9 mouse cellular contexts compared by ENCODE assay signal in the genomic region with DNA sequence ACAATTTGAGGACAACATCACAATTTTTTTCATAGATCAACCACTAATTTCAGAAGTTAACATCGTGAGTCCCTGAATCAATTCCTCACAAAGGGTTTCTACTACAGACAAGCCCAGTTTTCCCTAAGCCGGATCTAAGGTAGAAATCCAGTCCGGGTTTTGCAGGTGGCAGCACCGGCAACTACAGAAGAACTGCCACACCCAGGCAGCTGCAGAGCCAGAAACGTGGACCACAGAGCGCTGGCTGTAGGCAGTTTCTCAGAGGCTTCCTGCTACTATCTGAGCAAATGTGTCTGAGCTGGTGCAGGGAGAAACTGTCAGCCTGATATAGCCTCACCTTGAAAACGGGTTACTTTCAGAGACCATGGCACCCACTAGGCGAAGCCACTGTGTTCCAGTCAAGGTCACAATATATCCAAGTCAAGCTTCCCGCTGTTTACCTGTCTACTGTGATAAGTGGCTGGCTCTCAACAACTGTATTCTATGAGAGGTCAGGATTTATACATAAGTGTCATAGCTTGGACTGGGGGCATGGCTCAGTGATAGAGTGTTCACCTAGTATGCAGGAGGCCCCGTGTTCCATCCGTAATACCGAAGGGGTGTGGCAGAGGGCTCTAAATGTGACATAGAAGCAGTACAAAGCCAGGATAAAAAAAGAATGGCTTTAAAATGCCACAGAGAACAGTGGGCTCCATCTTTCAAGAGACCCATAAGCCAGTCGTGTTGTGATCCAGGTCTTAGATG.
DNase-seq lines count a peak whose midpoint lies in the region; ATAC-seq lines count a peak whose summit lies in the region.
"Had no signal": no experiment of that assay in that cellular context is flagged by ENCODE, and none has a peak within 500 bp of the region (broad histone marks: within the 10 kb centered on the region; RNA-seq: fewer than 3 reads in every experiment).

No protein-coding gene starts in this region.

- peaks cover 55% of the 10 kb centered on the region for H3K27me3 ChIP-seq in forebrain, embryonic 12.5 days

- H3K4me1 ChIP-seq in forebrain, embryonic 12.5 days = 0 out of 2 replicates have a peak, but pooled peaks cover 3% of the 10 kb centered on the region
- H3K4me1 ChIP-seq: limb, embryonic 15.5 days had no signal

- H3K36me3 ChIP-seq in forebrain, embryonic 12.5 days (replicated peaks) = no peaks in the 10 kb centered on the region
- H3K36me3 ChIP-seq: limb, embryonic 15.5 days had no signal

- DNase-seq in spleen, postnatal 10 days (ENCODE audit: low spot score in 2 of 2) = peak; percentile 23 to 42
- DNase-seq in spleen, adult 12 weeks (ENCODE audit: low spot score) = no peak
- peak; percentile 4 for DNase-seq in heart, postnatal 25 days (ENCODE audit: low spot score)
- peak; percentile 9 to 12 for DNase-seq in left cerebral cortex, adult 18-20 months (ENCODE audit: low spot score in 2 of 2)
- peak; percentile 54 for DNase-seq in mesoderm, embryonic 11.5 days (ENCODE audit: low read depth, low spot score)
- peak; percentile 2 for DNase-seq in skeletal muscle tissue, adult 2 months (ENCODE audit: low read depth, low spot score)

- no peak overlapping the region for H3K27ac ChIP-seq in forebrain, embryonic 12.5 days
- H3K27ac ChIP-seq: limb, embryonic 15.5 days had no signal

- peak overlapping the region; percentile 19; the same call in 1 of the 2 replicates for H3K4me2 ChIP-seq in forebrain, embryonic 12.5 days
- H3K4me2 ChIP-seq: limb, embryonic 15.5 days had no signal

- H3K9ac ChIP-seq in forebrain, embryonic 12.5 days = no peak overlapping the region
- H3K9ac ChIP-seq: limb, embryonic 15.5 days had no signal

- 41% methylated on average over 13 of the region's 13 CpGs for WGBS in forebrain, embryonic 12.5 days

- H3K9me3 ChIP-seq in forebrain, embryonic 12.5 days = no peaks in the 10 kb centered on the region
- H3K9me3 ChIP-seq: limb, embryonic 15.5 days had no signal

- H3K4me3 ChIP-seq in forebrain, embryonic 12.5 days (replicated peaks) = no peak overlapping the region
- H3K4me3 ChIP-seq: limb, embryonic 15.5 days had no signal

- no peak for ATAC-seq in forebrain, embryonic 12.5 days (ENCODE audit: low FRiP score)
- ATAC-seq in activated CD4-positive, CD25-positive, alpha-beta regulatory T cell, adult 4 months = no peak

- intact Hi-C loops in heart, postnatal 25 days (cut with DNase I) = loop anchor here (2.0 kb wide), 1 partner anchor 133 kb away; a partner anchor contains a TSS
